Mouse (Mus musculus) heart, embryonic 12.5 days (tissue): ENCODE measurements around the gene Pbx1. TPM values are rescaled to one million over a fixed set of nuclear protein-coding genes. Genes with fewer than 3 reads are reported as not detected.

Experiments used
- ATAC-seq: fragments of 200-750 bp; cut with Nextera tagmentation; 2 replicates; pipeline ENCODE4 v1.8.0; 2017; ENCODE audit warnings: moderate TSS enrichment, moderate library complexity; ENCODE audit not compliant: insufficient number of reproducible peaks, low FRiP score
- H3K27ac ChIP-seq: fragments of 300-500 bp; sonication (generic); 2 replicates; pipeline ENCODE4 v1.5.1; 2016; ENCODE audit warnings: mild to moderate bottlenecking, moderate library complexity; ENCODE audit not compliant: poor library complexity, severe bottlenecking
- H3K27me3 ChIP-seq: fragments of 300-500 bp; sonication (generic); replicated peaks from 2 replicates; pipeline ENCODE4 v1.6.1; 2016; ENCODE audit warnings: mild to moderate bottlenecking, moderate library complexity
- H3K36me3 ChIP-seq: fragments of 300-500 bp; sonication (generic); 2 replicates; pipeline ENCODE4 v1.6.1; 2016; ENCODE audit warnings: mild to moderate bottlenecking, moderate library complexity
- H3K4me1 ChIP-seq: fragments of 300-500 bp; sonication (generic); replicated peaks from 2 replicates; pipeline ENCODE4 v1.6.1; 2016; ENCODE audit warnings: mild to moderate bottlenecking
- H3K4me2 ChIP-seq: fragments of 300-500 bp; sonication (generic); 2 replicates; pipeline ENCODE4 v1.6.1; 2016; ENCODE audit warnings: mild to moderate bottlenecking, moderate library complexity
- H3K4me3 ChIP-seq: fragments of 300-500 bp; sonication (generic); 2 replicates; pipeline ENCODE4 v1.5.1; 2016; ENCODE audit warnings: mild to moderate bottlenecking
- H3K9ac ChIP-seq: fragments of 300-500 bp; sonication (generic); 2 replicates; pipeline ENCODE4 v1.6.1; 2016; ENCODE audit warnings: mild to moderate bottlenecking, moderate library complexity
- H3K9me3 ChIP-seq: fragments of 300-500 bp; sonication (generic); replicated peaks from 2 replicates; pipeline ENCODE4 v1.6.1; 2016; ENCODE audit warnings: mild to moderate bottlenecking, moderate library complexity
- WGBS: fragments of 180-500 bp; shearing (Covaris S2); methylation state at CpG from one replicate; pipeline ENCODE4 v1.1.7; 2016; 5-methylcytosine and 5-hydroxymethylcytosine counted together
- polyA plus RNA-seq: library from polyadenylated mRNA; unstranded; fragments of >200 nt; fragmentation: Nextera tagmentation; extraction: Ambion mirVana; gene quantifications from 2 replicates; pipeline ENCODE4 v1.2.1, GENCODE M21; 2016

Pbx1 gene
- polyA plus RNA-seq, 1 experiment from 2014 or later, result 26.3 TPM

GRCm38 (mm10) chr1:168101514-168101913 lies 330.6 kb downstream of the Pbx1 start:
- H3K4me1 ChIP-seq, result no peaks in the 10 kb centered on the region
- H3K27me3 ChIP-seq, result no peaks in the 10 kb centered on the region
- no peak for ATAC-seq
- no peak overlapping the region for H3K9ac ChIP-seq
- H3K27ac ChIP-seq, result no peak overlapping the region
- 63% methylated on average over 3 of the region's 3 CpGs for WGBS
- no peak overlapping the region for H3K4me3 ChIP-seq
- peaks cover 10% of the 10 kb centered on the region; the same call in 1 of the 2 replicates for H3K9me3 ChIP-seq
- H3K4me2 ChIP-seq, result no peak overlapping the region
- no peaks in the 10 kb centered on the region for H3K36me3 ChIP-seq

DNA sequence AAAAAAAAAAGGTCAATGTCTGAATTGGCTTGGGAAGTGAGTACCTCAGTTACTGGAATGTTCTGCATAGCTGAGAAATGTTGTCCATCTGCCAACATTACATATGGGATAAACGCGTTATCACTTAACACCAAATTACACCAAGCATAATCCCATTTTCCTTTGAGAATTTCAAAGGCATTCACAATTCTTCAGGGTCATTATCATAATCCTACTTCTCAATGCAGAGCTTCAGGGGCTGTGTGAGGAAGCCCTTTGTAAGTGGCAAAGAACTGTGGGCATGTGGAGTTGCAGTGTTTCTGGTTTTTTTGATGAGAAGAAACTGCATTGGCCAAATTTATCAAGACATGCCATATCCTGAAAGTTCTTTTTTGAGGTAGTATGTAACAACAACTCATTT lies 333.3 kb downstream of the Pbx1 start:
- H3K27me3 ChIP-seq, result no peaks in the 10 kb centered on the region
- WGBS, result 89% methylated on average over 2 of the region's 2 CpGs
- no peak overlapping the region for H3K27ac ChIP-seq
- no peaks in the 10 kb centered on the region for H3K4me1 ChIP-seq
- no peak overlapping the region for H3K9ac ChIP-seq
- H3K4me2 ChIP-seq, result no peak overlapping the region
- ATAC-seq, result no peak
- no peaks in the 10 kb centered on the region for H3K36me3 ChIP-seq
- H3K9me3 ChIP-seq, result peaks cover 10% of the 10 kb centered on the region; the same call in 1 of the 2 replicates
- no peak overlapping the region for H3K4me3 ChIP-seq

DNA sequence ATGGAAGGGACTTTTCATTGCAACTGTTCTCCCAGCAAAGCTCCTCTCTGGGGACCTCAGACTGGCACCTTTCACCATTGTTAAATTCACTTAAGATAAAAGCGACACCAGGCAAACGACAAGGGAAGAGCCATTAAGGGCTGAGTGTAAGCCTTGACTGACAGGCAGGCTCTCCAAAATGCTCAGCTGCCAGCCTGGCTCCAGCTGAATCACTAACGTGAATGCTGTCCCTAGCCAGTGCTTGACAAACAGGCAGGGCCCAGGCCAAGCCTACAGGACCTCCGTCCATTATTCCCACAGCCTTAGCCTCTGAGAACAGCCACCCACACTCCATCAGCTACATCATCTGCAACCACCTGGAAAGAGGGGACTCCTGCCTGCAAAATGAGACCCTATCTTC lies 337.4 kb downstream of the Pbx1 start:
- Histone ChIP-seq H3K27me3 (0 out of 2 replicates have a peak, but pooled peaks cover 3% of the 10 kb centered on the region), H3K4me2 (no peak overlapping the region), H3K4me3 (no peak overlapping the region), H3K9ac (no peak overlapping the region), H3K9me3 (no peaks in the 10 kb centered on the region), H3K27ac (no peak overlapping the region), H3K36me3 (no peaks in the 10 kb centered on the region), H3K4me1 (no peaks in the 10 kb centered on the region)
- ATAC-seq, result no peak
- 16% methylated on average over 4 of the region's 4 CpGs for WGBS

DNA sequence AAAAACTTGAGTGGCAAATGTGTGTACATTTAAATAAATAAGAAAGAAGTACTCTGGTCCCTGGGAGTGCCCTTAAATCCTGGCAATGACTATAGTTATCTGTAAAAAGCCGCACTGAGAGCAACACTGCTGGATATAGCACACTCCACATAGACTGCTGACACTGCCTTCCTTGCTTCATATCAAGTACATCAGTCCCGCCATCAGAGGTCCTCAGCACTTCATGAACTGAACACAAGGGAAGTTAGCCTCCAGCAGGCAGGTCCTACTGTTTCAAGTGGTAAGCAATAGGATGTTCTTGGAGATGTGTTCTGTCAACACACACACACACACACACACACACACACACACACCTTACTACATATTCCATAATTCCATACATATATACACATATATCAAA lies 339.0 kb downstream of the Pbx1 start:
- Histone ChIP-seq H3K9ac (no peak overlapping the region), H3K27me3 (0 out of 2 replicates have a peak, but pooled peaks cover 3% of the 10 kb centered on the region), H3K4me3 (no peak overlapping the region), H3K36me3 (no peaks in the 10 kb centered on the region), H3K9me3 (no peaks in the 10 kb centered on the region), H3K27ac (no peak overlapping the region), H3K4me1 (no peaks in the 10 kb centered on the region), H3K4me2 (no peak overlapping the region)
- 58% methylated on average over 2 of the region's 2 CpGs for WGBS
- no peak for ATAC-seq

DNA sequence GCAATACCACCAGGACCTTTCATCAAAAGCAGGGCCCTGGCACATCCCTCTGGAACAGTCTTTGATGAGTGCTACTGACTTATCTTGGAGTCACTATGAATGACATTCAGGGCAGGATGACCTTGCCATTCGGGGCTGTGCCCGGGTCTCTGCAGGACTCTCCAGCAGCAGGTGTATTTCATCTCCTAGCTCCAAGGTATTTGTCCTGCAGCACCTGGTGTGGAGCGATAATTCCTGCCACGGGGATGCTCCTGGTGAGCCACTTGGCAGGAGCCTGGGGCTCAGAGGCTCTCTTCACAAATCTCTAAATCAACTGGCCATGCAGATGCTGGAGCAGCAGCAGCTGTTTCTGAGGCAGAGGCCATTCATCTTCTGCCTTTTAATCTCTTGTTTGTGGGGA lies 340.4 kb downstream of the Pbx1 start:
- no peak overlapping the region for H3K27ac ChIP-seq
- H3K36me3 ChIP-seq, result no peaks in the 10 kb centered on the region
- 0 out of 2 replicates have a peak, but pooled peaks cover 3% of the 10 kb centered on the region for H3K27me3 ChIP-seq
- no peak for ATAC-seq
- H3K4me3 ChIP-seq, result no peak overlapping the region
- no peak overlapping the region for H3K4me2 ChIP-seq
- H3K4me1 ChIP-seq, result no peaks in the 10 kb centered on the region
- H3K9ac ChIP-seq, result no peak overlapping the region
- H3K9me3 ChIP-seq, result no peaks in the 10 kb centered on the region
- WGBS, result 55% methylated on average over 4 of the region's 4 CpGs

DNA sequence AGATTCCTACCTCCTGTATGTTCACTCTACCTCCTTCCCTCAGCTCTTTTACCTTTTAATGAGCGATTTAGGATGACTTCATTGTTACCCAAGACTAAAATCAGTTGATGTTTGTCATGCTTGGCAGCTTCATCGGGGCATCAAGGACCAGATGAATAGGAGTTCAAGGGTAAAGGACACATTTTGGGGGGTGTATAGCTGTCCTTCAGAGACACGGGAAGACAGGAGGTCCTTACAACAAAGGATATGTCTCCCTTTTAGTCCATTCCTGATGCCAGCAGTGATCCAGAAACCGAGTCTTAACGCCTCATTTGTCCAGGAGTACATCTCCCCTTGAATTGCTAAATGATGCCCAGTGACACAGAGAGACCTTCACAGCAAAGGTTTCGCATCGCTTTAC lies 343.4 kb downstream of the Pbx1 start:
- 83% methylated on average over 7 of the region's 7 CpGs for WGBS
- H3K9ac ChIP-seq, result no peak overlapping the region
- no peaks in the 10 kb centered on the region for H3K9me3 ChIP-seq
- no peak overlapping the region for H3K27ac ChIP-seq
- H3K4me3 ChIP-seq, result no peak overlapping the region
- H3K4me2 ChIP-seq, result no peak overlapping the region
- 0 out of 2 replicates have a peak, but pooled peaks cover 3% of the 10 kb centered on the region for H3K27me3 ChIP-seq
- H3K4me1 ChIP-seq, result no peaks in the 10 kb centered on the region
- ATAC-seq, result no peak
- H3K36me3 ChIP-seq, result no peaks in the 10 kb centered on the region

DNA sequence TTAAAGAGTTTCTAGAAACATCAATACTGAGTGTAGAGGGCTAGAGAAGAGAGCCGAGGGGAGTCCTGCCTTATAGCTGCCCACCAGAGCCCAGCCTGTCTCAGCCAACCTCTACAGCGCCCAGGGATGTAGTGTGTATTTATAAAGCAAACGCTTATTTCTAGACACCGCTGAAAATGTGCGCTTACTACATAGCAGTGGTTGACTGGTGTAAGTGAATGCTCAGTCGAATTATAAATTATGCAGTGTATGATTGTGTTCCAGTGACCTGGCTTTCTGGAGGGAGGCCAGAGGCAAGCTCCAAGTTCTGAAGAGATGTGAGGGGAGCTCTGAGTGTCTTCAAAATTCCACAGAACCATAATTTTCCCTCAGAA lies 352.7 kb downstream of the Pbx1 start:
- H3K27me3 ChIP-seq, result no peaks in the 10 kb centered on the region
- no peak overlapping the region for H3K9ac ChIP-seq
- H3K9me3 ChIP-seq, result no peaks in the 10 kb centered on the region
- H3K4me1 ChIP-seq, result no peaks in the 10 kb centered on the region
- H3K27ac ChIP-seq, result no peak overlapping the region
- H3K36me3 ChIP-seq, result no peaks in the 10 kb centered on the region
- H3K4me3 ChIP-seq, result no peak overlapping the region
- ATAC-seq, result no peak
- no peak overlapping the region for H3K4me2 ChIP-seq
- 85% methylated on average over 6 of the region's 6 CpGs for WGBS

DNA sequence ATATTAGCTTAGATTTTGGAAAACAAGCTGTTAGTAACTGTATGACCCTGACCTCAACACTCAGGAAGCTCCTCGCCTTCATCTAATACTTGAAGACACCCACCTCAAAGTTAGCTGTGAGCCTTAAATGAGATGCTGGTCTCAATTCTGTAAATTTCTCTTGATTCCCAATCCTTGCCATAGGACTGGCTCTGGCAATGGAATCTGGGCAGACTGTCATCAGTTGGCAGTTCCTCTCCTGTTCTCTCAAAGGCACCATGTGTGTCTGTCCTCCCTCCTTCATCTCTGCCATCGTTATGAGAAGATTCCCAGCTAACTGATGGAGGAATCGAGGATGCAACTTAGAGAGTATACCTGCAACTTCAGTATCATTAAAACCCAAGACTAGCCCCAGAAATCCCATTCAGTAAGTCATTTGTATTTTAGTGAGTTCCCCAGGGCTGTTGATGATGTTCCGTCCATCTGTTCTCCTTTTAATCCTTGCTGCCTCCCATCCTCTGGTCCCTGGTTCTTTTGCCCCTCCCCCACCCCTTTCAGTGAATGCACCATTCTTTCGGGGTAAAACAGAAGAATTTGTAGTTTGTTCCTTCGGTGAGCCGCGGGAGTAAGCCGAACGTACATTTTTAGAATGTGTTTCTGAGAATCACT lies 353.2 kb downstream of the Pbx1 start:
- WGBS, result 84% methylated on average over 10 of the region's 10 CpGs
- Histone ChIP-seq H3K4me1 (no peaks in the 10 kb centered on the region), H3K4me2 (no peak overlapping the region), H3K27me3 (no peaks in the 10 kb centered on the region), H3K9me3 (no peaks in the 10 kb centered on the region), H3K36me3 (no peaks in the 10 kb centered on the region), H3K27ac (no peak overlapping the region), H3K4me3 (no peak overlapping the region), H3K9ac (no peak overlapping the region)
- no peak for ATAC-seq

GRCm38 (mm10) chr1:168071974-168072373 lies 360.1 kb downstream of the Pbx1 start:
- no peaks in the 10 kb centered on the region for H3K9me3 ChIP-seq
- H3K4me1 ChIP-seq, result no peaks in the 10 kb centered on the region
- 76% methylated on average over 5 of the region's 5 CpGs for WGBS
- H3K4me3 ChIP-seq, result no peak overlapping the region
- ATAC-seq, result no peak
- H3K36me3 ChIP-seq, result no peaks in the 10 kb centered on the region
- H3K9ac ChIP-seq, result no peak overlapping the region
- no peak overlapping the region for H3K4me2 ChIP-seq
- H3K27me3 ChIP-seq, result no peaks in the 10 kb centered on the region
- no peak overlapping the region for H3K27ac ChIP-seq

- Histone ChIP-seq H3K4me1 (no peaks in the 10 kb centered on the region), H3K9ac (no peak overlapping the region), H3K36me3 (no peaks in the 10 kb centered on the region), H3K4me3 (no peak overlapping the region), H3K4me2 (no peak overlapping the region), H3K27ac (no peak overlapping the region), H3K9me3 (no peaks in the 10 kb centered on the region), H3K27me3 (no peaks in the 10 kb centered on the region)
- WGBS, result 71% methylated on average over 6 of the region's 6 CpGs
- no peak for ATAC-seq
These were observed 361.7 kb downstream of the Pbx1 start for GRCm38 (mm10) chr1:168070273-168070910.

DNA sequence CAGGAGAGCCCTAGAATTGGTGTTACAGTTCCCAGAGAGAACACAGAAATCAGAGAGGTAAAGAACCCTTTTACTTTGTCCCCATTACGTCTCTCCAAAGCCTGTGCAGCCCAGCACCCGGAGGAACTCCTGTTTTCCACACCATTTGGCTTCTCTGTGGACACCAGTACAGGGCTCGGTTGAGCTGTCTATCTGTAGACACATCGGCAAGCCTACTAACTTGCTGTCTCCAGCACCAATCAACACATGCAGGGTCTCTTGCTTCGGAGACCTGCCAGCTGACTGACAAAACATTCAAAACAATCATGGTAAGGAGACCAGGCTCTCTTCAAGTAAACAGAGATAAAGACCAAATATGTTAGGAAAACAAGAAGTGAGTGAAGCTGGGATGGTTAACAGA lies 362.3 kb downstream of the Pbx1 start:
- Histone ChIP-seq H3K36me3 (no peaks in the 10 kb centered on the region), H3K4me3 (no peak overlapping the region), H3K27me3 (no peaks in the 10 kb centered on the region), H3K4me1 (no peaks in the 10 kb centered on the region), H3K4me2 (no peak overlapping the region), H3K9ac (no peak overlapping the region), H3K27ac (no peak overlapping the region), H3K9me3 (no peaks in the 10 kb centered on the region)
- ATAC-seq, result no peak
- WGBS, result 17% methylated on average over 5 of the region's 5 CpGs
